ENCODE assay signal across 19 mouse cellular contexts in genomic region chr3:65443701-65444100, GRCm38 (mm10). TPM values are rescaled to one million over a fixed set of nuclear protein-coding genes. Genes with fewer than 3 reads are reported as not detected.
DNase-seq lines count a peak whose midpoint lies in the region; ATAC-seq and TF ChIP-seq lines count a peak whose summit lies in the region.
"Had no signal": no experiment of that assay in that cellular context is flagged by ENCODE, and none has a peak within 500 bp of the region (broad histone marks: within the 10 kb centered on the region; RNA-seq: fewer than 3 reads in every experiment).

No protein-coding gene starts in this region.

- no peaks in the 10 kb centered on the region for H3K36me3 ChIP-seq in hindbrain, embryonic 12.5 days
- H3K36me3 ChIP-seq in hindbrain, embryonic 11.5 days (ENCODE audit: control insufficient read depth, insufficient read depth, low read length) = no peaks in the 10 kb centered on the region
- no peaks in the 10 kb centered on the region for H3K36me3 ChIP-seq in neural tube, embryonic 12.5 days
- H3K36me3 ChIP-seq in myocyte (ENCODE audit: control insufficient read depth, insufficient read depth) = no peaks in the 10 kb centered on the region
- H3K36me3 ChIP-seq: embryonic facial prominence, embryonic 12.5 days; intestine, embryonic 15.5 days had no signal

- no peak for TF ChIP-seq POLR2A in myocyte (IDR thresholded peaks at IDR 0.05; ENCODE audit: insufficient read length, low read depth)

- H3K9me3 ChIP-seq in hindbrain, embryonic 12.5 days (replicated peaks) = no peaks in the 10 kb centered on the region
- no peaks in the 10 kb centered on the region for H3K9me3 ChIP-seq in hindbrain, embryonic 11.5 days (ENCODE audit: control insufficient read depth, low read length)
- H3K9me3 ChIP-seq in neural tube, embryonic 12.5 days = no peaks in the 10 kb centered on the region
- H3K9me3 ChIP-seq: embryonic facial prominence, embryonic 12.5 days; intestine, embryonic 15.5 days had no signal

- no peak overlapping the region for H3K4me3 ChIP-seq in hindbrain, embryonic 12.5 days
- H3K4me3 ChIP-seq in hindbrain, embryonic 11.5 days (ENCODE audit: low read depth, low read length) = no peak overlapping the region
- no peak overlapping the region for H3K4me3 ChIP-seq in neural tube, embryonic 12.5 days
- H3K4me3 ChIP-seq in myocyte = no peak overlapping the region
- H3K4me3 ChIP-seq: embryonic facial prominence, embryonic 12.5 days; intestine, embryonic 15.5 days had no signal

- 44% methylated on average over 1 of the region's 1 CpGs for WGBS in hindbrain, embryonic 12.5 days
- 62% methylated on average over 1 of the region's 1 CpGs for WGBS in hindbrain, embryonic 11.5 days
- 52% methylated on average over 1 of the region's 1 CpGs for WGBS in neural tube, embryonic 12.5 days

- no peaks in the 10 kb centered on the region for H3K27me3 ChIP-seq in hindbrain, embryonic 12.5 days
- H3K27me3 ChIP-seq in hindbrain, embryonic 11.5 days (ENCODE audit: control insufficient read depth, insufficient read depth, low read length) = no peaks in the 10 kb centered on the region
- no peaks in the 10 kb centered on the region for H3K27me3 ChIP-seq in neural tube, embryonic 12.5 days (replicated peaks)
- H3K27me3 ChIP-seq in myocyte (ENCODE audit: control insufficient read depth, insufficient read depth, insufficient read length) = no peaks in the 10 kb centered on the region
- H3K27me3 ChIP-seq: CH12.LX; embryonic facial prominence, embryonic 12.5 days; intestine, embryonic 15.5 days had no signal

- H3K27ac ChIP-seq in hindbrain, embryonic 12.5 days = no peak overlapping the region
- no peak overlapping the region for H3K27ac ChIP-seq in hindbrain, embryonic 11.5 days (ENCODE audit: low read depth, low read length)
- H3K27ac ChIP-seq in neural tube, embryonic 12.5 days = no peak overlapping the region
- H3K27ac ChIP-seq: embryonic facial prominence, embryonic 12.5 days; intestine, embryonic 15.5 days had no signal

- ATAC-seq in hindbrain, embryonic 12.5 days (ENCODE audit: low FRiP score) = peak; percentile 53; the same call in 1 of the 2 replicates
- ATAC-seq in hindbrain, embryonic 11.5 days (ENCODE audit: low FRiP score) = no peak
- 0 out of 2 replicates have a peak, but pooled peaks have one; percentile 25 for ATAC-seq in neural tube, embryonic 12.5 days (ENCODE audit: low FRiP score, low read depth)
- ATAC-seq: forebrain, embryonic 16.5 days; intestine, embryonic 15.5 days had no signal

- peaks cover 12% of the 10 kb centered on the region for H3K4me1 ChIP-seq in hindbrain, embryonic 12.5 days
- H3K4me1 ChIP-seq in hindbrain, embryonic 11.5 days (replicated peaks; ENCODE audit: control insufficient read depth, insufficient read depth, low read length) = peaks cover 4% of the 10 kb centered on the region; the same call in 1 of the 2 replicates
- H3K4me1 ChIP-seq in neural tube, embryonic 12.5 days = peaks cover 10% of the 10 kb centered on the region

- H3ac ChIP-seq in myocyte (ENCODE audit: control insufficient read depth, insufficient read length) = no peak overlapping the region

- H3K9ac ChIP-seq in hindbrain, embryonic 12.5 days = no peak overlapping the region
- H3K9ac ChIP-seq in hindbrain, embryonic 11.5 days (ENCODE audit: low read depth, low read length) = no peak overlapping the region
- no peak overlapping the region for H3K9ac ChIP-seq in neural tube, embryonic 12.5 days
- H3K9ac ChIP-seq: embryonic facial prominence, embryonic 12.5 days; intestine, embryonic 15.5 days had no signal

- no peak overlapping the region for H3K4me2 ChIP-seq in hindbrain, embryonic 12.5 days (replicated peaks)
- H3K4me2 ChIP-seq in hindbrain, embryonic 11.5 days (replicated peaks; ENCODE audit: low read depth, low read length) = no peak overlapping the region
- no peak overlapping the region for H3K4me2 ChIP-seq in neural tube, embryonic 12.5 days (replicated peaks)
- peak overlapping the region; percentile 32 for H3K4me2 ChIP-seq in myocyte (ENCODE audit: low read depth)
- H3K4me2 ChIP-seq: embryonic facial prominence, embryonic 12.5 days; intestine, embryonic 15.5 days had no signal

- H3K79me2 ChIP-seq in myocyte (ENCODE audit: control insufficient read depth, insufficient read depth) = no peaks in the 10 kb centered on the region

- no peak for DNase-seq in hindbrain, embryonic 11.5 days (ENCODE audit: low spot score)
- DNase-seq in neural tube, embryonic 10.5 days (ENCODE audit: extremely low spot score, low spot score) = no peak
- no peak for DNase-seq in lung, adult 18-20 months
- no peak for DNase-seq in lung, postnatal 4 days
- DNase-seq: adrenal gland, adult 2 months; adrenal gland, postnatal 36 days; cerebellum, adult 11 months; cerebellum, adult 8-10 months; cerebellum, postnatal 14 days; gastrocnemius, postnatal 36 days; heart, adult 11 months; heart, postnatal 4 days had no signal

TF ChIP-seq in myocyte, 11 proteins besides CTCF, POLR2A, EP300 and RAD21:
- TF ChIP-seq MAX (IDR thresholded peaks at IDR 0.05; ENCODE audit: low read depth) = no peak
- no peak for TF ChIP-seq MYOG (IDR thresholded peaks at IDR 0.05; ENCODE audit: control insufficient read depth in 1 of 3, insufficient read depth in 1 of 3, insufficient read length in 2 of 3, low read depth in 2 of 3)
- no peak for TF ChIP-seq MYOD1 (IDR thresholded peaks at IDR 0.05; ENCODE audit: control insufficient read depth in 1 of 3, insufficient read length in 2 of 3, low read depth in 2 of 3)
- TF ChIP-seq REST (IDR thresholded peaks at IDR 0.05; ENCODE audit: insufficient read depth, insufficient read length) = no peak
- TF ChIP-seq USF1 (IDR thresholded peaks at IDR 0.05; ENCODE audit: low read depth) = no peak
- TF ChIP-seq SRF (IDR thresholded peaks at IDR 0.05; ENCODE audit: control insufficient read depth, insufficient read length, low read depth) = no peak
- no peak for TF ChIP-seq E2F4 (IDR thresholded peaks at IDR 0.05; ENCODE audit: insufficient read depth)
- TF ChIP-seq CEBPB (IDR thresholded peaks at IDR 0.05; ENCODE audit: insufficient read depth, poor library complexity, severe bottlenecking) = no peak
- TF ChIP-seq TCF3 (IDR thresholded peaks at IDR 0.05; ENCODE audit: insufficient read length, low read depth) = no peak
- no peak for TF ChIP-seq TCF12 (IDR thresholded peaks at IDR 0.05; ENCODE audit: insufficient read depth, poor library complexity, severe bottlenecking)
- TF ChIP-seq POLR2AphosphoS2 (IDR thresholded peaks at IDR 0.05; ENCODE audit: insufficient read length, low read depth) = no peak

RNA-seq across cellular contexts. Expression of gene Ssr3, which starts 51.3 kb away (rescaled TPM):
- 211 and 222 TPM in 2 replicates for polyA plus RNA-seq in hindbrain, embryonic 12.5 days (2016; fragmentation: Nextera tagmentation; extraction: Ambion mirVana)
- polyA plus RNA-seq in hindbrain, embryonic 11.5 days (2014; fragmentation: Nextera tagmentation; extraction: Ambion mirVana) = 271 and 282 TPM in 2 replicates
- polyA plus RNA-seq in neural tube, embryonic 12.5 days (2016; fragmentation: Nextera tagmentation; extraction: Ambion mirVana) = 186 and 188 TPM in 2 replicates
- polyA plus RNA-seq in myocyte (2012; fragmentation: generic; extraction: Trizol) = 76.8 TPM
